Mouse (Mus musculus): Measurements from ENCODE around the gene Gm10644.

The Gm10644 gene

DNA sequence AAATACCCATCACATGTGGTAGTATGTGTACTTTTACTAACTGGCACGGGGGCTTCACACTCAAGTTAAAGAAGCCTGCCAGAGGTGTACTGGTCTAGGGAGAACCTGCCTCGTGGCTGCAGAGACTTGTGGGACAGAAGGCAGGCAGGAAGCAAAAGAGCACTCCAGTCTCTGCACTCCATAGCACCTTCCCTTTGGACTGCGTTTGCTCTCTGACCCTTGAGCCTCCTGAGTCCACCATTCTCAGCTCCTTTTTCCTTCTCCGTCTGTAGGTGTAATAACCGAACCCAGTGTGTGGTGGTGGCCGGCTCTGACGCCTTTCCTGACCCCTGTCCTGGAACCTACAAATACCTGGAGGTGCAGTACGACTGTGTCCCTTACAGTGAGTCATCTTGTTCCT lies 32.3 kb downstream of the Gm10644 start:
- TF ChIP-seq GATA4 (IDR thresholded peaks at IDR 0.05; ENCODE audit: insufficient replicate concordance, low read length): no peak

DNA sequence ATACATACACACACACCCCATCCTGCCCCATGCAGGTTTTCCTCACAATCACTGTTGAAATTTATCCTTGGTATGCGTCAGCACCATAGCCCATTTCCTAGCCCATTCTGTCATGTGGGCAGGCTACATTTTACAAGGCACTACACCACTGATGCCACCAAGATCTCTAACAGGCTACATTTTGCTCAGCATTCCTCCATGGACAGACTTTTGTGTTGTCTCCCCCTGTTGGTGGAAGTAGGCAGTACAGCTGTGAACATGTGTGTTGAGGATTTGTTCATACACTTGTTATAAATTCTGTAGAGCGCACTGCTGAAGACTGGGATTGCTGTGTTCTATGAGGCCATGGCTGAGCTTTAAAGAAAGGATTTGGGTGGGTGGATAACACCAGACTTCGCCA lies 33.4 kb downstream of the Gm10644 start:
- TF ChIP-seq GATA4 (IDR thresholded peaks at IDR 0.05; ENCODE audit: insufficient replicate concordance, low read length): no peak

DNA sequence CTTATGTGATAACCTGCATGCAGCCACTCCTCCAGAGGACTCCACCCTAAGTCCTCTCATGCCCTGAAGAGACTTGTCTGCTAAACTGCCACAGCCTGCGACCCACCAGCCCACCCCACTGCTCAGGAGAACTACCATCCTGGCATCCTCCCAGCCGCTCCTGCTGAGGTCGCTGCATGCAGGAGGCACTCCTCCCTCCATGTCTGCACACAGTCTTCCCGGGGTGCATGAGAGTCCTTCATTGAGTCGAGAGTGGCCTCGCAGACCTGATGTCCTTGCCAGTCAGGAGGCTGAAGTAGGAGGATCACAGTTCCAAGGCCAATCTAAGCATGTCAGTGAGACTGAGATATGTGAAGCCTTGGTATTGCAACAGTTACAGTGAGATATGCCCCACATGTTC lies 37.4 kb downstream of the Gm10644 start:
- no peak for TF ChIP-seq GATA4 (IDR thresholded peaks at IDR 0.05; ENCODE audit: insufficient replicate concordance, low read length)

DNA sequence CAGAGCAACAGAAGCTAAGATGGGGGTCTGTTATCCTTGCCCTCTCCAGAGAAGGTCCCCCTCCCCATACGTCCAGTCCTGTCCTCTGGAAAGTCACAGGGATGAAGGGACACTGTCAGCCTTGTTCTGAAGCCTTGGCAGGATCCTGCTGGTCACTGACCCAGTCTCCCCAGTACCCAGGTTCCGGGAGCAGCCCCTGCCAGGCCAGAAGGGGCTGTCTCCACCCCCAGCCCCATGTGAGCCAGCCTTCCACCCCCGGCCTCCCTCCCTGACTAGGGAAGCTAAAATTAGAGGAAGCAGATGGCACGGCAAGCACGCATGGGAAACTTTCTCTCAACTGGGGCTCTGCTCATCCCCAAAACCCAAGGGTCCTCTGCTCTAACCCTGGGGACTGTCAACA lies 39.0 kb downstream of the Gm10644 start:
- TF ChIP-seq GATA4 (IDR thresholded peaks at IDR 0.05; ENCODE audit: insufficient replicate concordance, low read length): no peak

DNA sequence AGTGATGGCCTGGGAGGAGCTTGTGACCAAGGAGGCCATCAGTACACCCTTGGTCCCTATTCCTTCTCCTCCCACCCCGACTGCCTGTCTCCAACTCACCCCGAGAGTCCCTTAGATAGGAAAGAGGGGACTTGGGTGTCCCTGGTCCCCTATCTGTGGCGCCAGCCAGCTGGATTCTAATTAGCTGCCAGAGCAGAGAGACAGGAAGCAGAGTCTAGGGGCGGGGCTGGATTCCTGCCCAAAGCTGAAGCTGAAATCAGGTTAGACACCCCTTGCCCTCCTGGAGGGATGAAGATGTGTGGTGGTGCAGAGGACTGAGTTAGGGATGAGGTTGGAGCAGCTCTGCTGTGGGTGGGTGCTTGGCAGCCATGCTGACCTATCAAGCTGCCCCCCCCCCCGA lies 40.1 kb downstream of the Gm10644 start:
- peak; percentile 20; the same call in 1 of the 2 replicates for TF ChIP-seq GATA4 (IDR thresholded peaks at IDR 0.05; ENCODE audit: insufficient replicate concordance, low read length)

DNA sequence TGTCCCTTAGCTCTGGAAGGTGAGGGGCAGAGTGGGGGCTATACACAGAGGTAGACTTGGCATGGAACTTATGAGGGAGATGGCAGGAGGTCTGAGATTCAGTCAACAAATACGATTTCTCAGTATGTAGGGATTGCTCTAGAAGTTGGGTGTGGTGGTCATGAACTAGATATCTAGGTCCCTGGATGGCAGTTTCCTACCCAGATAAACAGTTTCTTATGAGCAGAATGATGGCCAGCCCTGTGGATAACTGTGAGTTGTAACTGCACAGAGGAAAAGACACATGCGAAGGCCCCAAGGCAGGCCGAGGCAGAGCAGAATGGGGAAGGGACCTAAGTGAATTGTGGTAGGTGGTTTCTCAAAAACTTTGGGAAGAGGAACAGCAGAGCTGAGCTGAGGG lies 40.8 kb downstream of the Gm10644 start:
- TF ChIP-seq GATA4 (IDR thresholded peaks at IDR 0.05; ENCODE audit: insufficient replicate concordance, low read length): no peak

DNA sequence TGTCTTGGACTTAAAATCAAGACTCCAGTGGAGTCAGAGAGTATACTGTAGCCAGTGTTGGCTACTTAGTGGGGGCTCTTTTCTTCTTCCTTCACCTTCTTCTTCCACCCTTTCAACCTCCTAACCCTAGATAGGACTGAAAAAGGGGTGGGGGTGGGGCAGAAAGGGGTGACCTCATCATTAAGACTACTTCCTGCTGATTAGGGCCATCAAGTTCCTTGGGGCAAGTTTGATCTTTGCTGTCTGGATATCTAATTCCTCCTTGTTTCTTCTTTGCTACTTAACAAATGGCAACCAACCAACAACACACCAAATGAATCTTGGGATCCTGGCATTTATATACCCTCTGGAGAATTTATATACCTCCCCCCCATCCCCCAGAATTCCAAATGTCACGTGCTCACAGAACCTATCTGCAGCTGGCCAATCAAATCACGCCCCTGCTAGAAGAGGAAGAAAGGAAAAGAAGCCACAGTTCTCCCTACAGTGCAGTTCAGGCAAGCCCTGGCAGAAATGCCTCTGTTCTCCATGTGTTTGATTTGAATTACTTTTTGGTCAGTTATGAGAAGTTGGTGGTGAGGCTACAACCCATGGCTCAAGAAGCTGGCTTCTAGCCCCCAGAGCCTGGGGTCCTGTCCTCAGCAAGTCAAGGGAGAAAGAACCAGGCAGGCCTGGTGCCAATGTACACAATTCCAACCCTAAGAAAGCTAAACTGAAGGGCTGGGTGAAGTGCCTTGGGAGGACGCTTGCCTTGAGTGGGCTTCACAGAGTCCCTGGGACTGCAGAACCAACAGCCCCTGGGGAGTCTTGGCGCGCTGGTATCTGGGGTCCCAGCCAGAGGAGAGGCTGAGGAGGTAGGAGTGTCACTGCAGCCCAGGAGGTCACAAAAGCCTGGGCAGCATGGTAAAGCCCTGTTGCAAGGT lies 42.9 kb downstream of the Gm10644 start:
- TF ChIP-seq GATA4 (IDR thresholded peaks at IDR 0.05; ENCODE audit: insufficient replicate concordance, low read length): no peak

DNA sequence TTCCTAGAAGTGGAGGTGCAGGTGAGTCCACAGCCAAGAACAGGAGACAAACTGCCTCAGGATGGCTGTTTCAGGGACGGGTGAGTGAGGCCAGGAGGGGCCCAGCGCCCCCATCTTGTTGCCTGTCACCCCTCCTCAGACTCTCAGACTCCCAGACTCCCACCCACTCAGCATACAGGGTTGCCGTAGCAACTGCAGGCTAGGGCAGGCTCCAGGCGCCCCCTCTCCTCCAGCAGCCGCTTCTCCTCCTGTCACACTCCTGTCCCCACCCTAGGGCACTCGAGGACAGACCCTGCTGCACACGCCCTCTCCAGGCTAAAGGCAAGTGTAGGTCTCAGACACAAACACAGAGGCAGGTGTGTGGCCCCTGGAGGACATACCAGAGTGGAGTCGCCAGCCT lies 45.7 kb downstream of the Gm10644 start:
- no peak for TF ChIP-seq GATA4 (IDR thresholded peaks at IDR 0.05; ENCODE audit: insufficient replicate concordance, low read length)

DNA sequence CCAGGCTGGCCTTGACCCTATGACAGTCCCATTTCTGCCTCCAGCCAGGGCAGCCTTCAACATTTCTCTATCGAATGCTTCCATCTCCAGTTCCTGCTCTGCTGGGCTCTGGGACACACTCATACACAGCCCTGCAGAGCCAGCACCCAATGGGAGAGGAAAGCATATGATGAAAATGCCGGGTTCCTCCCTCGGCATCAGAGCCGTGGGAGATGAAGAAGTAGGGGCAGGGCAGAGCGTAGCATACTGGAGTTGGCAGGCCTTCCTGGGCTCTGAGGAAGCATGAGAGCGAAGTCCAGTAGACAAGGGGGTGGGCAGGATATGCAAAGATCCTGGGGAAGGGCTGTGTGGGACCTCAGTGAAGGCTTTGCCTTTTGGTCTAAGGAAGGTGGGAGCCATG lies 46.4 kb downstream of the Gm10644 start:
- TF ChIP-seq GATA4 (IDR thresholded peaks at IDR 0.05; ENCODE audit: insufficient replicate concordance, low read length): no peak

DNA sequence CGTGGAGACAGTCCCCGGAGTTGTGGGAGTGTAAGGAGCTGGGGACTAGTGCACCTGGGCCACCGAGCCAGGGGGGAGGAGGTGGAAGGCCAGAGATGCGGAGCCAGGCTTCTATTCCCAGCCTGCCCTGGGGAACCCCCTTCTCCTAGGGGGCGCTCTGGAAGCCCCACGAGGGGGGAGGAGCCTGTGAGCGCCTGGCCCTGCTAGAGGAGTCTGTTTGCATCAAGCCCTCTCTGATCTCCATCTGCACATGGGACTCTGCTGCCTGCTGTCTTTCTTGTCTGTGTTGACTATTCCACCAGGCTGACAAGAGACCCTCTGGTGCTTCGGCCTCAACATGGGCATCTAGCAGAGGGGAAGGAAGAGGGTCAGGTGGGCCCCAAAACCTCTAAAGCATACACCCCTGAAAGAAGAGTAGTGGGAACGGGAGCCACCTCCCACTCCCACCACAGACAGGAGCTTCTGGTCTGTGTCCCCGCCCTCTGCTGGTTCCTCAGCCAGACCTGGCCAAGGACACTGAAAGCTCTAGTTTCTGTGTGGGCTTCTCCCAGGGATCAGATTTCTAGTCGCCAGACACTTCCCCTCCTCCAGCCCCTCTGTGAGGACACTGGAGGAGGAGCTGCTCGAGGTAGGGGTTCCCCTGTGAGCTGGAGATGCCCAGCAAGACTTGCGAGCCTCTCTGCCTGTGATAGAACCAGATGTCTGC lies 51.9 kb downstream of the Gm10644 start:
- TF ChIP-seq GATA4 (IDR thresholded peaks at IDR 0.05; ENCODE audit: insufficient replicate concordance, low read length): no peak

DNA sequence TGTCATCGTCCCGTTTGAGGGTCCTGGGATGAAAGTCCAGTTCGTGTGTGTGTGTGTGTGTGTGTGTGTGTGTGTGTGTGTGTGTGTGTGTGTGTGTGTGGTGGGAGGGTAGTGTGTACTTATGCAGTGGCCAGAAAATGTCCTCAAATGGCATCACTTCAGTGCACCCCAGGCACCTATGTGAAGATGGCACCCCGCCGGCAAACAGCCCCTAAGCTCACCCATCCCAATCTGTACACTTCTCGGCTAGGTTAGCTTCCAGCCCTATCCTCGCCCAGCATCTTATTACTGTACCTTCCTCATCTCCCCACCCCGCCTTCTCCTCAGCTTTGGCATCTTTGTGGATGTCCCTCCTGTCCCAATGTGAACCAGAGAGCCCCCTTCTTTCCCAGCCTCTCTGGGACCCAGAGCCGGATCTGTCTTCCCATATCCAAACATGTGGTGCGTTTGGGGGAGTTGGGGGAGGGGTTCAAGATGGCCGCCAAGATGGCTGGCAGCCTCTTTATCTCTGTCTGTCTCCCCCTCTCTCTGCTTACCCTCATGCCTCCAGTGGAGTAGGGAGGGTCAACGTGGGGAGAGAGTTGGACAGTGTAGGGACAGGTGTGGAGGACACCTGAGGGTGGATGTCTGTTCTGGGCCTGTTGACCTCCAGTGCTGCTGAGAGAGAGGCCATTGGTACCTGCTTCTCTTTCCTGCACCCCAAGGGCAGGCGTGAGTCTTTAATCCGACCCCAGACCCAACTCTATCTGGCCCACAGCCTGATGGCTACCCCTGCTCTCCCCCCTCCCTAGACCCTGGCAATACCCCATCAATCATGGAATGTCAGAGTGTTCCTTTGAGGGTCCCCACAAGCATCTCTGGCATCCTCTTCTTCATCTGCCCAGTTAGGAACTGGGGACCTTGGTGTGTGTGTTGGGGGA lies 53.2 kb downstream of the Gm10644 start:
- no peak for TF ChIP-seq GATA4 (IDR thresholded peaks at IDR 0.05; ENCODE audit: insufficient replicate concordance, low read length)

DNA sequence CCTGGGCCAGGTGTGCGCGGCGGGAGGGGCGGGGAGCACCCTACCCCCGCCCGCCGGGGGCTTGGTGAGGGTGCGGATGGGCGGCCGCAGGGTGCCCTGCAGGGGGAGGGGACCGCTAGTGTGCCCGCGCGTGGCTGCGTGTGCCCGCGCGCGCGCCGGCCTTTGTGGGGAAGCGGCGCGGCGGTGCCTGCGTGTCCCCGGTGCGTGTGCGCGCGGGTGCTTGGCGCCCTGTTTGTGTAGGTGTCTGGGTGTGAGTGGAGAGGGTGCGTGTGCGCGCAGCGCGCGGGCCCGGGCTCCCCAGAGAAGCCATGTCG lies 54.1 kb downstream of the Gm10644 start:
- TF ChIP-seq GATA4 (IDR thresholded peaks at IDR 0.05; ENCODE audit: insufficient replicate concordance, low read length): no peak

DNA sequence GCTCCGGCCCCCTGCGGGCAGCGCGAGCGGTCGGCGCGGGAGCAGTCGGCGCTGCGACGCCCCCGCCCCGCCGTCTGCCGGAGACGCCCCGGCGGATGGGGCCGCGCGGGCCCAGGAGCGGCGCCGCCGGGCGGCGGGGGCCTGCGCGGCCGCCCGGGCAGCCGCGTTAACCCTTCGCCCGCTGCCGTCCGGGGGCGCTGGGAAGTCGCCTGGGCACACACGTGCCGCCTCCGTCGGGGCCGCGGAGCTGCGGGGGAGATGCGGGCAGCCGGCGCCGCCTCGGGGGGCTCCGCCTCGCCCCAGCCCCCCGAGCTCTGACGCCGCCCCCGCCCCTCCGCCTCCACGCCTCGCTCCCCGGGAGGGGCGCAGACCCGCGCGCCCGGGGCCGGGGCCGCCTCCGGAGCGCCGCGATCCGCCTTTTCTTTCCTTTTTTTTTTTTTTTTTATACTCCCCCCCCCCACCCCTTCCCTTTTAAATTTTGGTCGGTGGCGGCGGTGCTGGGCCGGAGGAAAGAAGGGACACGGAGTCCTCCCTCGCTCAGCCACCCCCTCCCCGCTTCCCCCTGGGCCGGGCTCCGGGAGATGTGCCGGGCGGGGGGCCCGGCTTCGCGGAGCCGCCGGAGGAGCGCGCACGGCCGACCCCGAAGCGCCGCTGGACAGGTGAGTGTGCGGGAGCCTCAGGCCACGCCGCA lies 54.6 kb downstream of the Gm10644 start:
- no peak for TF ChIP-seq GATA4 (IDR thresholded peaks at IDR 0.05; ENCODE audit: insufficient replicate concordance, low read length)

DNA sequence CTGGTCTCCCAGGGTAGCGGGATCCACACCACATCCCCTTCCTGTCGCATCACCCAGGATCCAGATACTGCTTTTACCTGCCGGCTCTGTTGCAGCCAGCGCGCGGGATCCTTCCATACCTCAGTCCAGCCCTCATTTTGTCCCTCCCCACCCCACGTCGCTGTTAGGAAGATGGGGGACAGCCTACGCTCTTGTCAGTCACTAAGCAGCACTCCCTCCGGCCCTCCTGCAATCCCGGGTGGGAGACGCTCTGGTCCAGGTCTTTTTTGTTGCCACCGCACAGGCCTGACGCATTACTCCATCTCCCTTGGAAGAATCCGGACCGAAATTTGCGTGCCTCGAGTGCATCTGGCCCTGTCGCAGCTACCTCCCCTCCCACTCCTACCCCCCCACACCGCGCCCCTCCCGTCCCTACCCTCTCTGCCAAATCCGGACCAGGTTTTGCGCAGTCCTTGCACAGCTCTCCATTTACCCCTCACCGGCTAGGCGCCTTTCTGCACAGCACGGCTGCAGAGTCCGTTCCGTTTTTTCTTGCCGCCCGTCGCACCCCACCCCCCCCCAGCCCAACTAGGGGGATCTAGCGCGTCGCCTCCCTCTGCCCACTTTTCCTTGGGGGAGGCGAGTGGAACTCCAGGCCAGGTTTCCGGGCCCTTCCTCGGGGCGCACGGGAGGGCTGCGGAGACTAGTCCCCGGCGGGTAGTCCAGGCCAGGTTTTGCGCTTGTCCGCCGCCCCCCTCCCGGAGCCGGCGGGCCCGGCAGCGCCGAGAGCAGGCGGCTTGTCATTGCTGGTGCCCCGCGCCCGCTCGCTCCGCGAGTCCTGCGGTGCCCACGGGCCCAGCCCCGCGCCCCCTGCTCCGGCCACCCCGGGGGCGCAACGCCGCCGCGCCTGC lies 55.4 kb downstream of the Gm10644 start, which contains the start of gene Adgrl1:
Gene Adgrl1 (plus strand): TSS at position 743 of the 890 bp plus-strand sequence.
- no peak for TF ChIP-seq GATA4 (IDR thresholded peaks at IDR 0.05; ENCODE audit: insufficient replicate concordance, low read length)

Measured in liver, adult (tissue).